ENCODE assay signal across 8 mouse cellular contexts in genomic region chr11:115603476-115604303, GRCm38 (mm10). TPM values are rescaled to one million over a fixed set of nuclear protein-coding genes. Genes with fewer than 3 reads are reported as not detected.
DNase-seq lines count a peak whose midpoint lies in the region; ATAC-seq and TF ChIP-seq lines count a peak whose summit lies in the region.

Gene Mrps7 (plus strand): TSS chr11:115603925.
Gene Gga3 (minus strand): TSS chr11:115604051.

- peak; percentile 97 for ATAC-seq in forebrain, embryonic 16.5 days
- ATAC-seq in lung, embryonic 14.5 days (ENCODE audit: insufficient read depth) = peak; percentile 97

- intact Hi-C loops in heart, postnatal 36 days (cut with DNase I) = loop anchor here (5.0 kb wide), 1 partner anchor 116 kb away; no protein-coding TSS in a partner anchor

- H3K4me1 ChIP-seq in ES-E14 (ENCODE audit: control insufficient read depth in 2 of 2, insufficient read depth in 2 of 2, low read length in 2 of 2, poor library complexity in 1 of 2) = peaks cover 2 to 4% of the 10 kb centered on the region in 2 experiments; a peak in 1 of 4 replicates
- H3K4me1 ChIP-seq in forebrain, embryonic 16.5 days (replicated peaks; ENCODE audit: control insufficient read depth, insufficient read depth, low read length) = peaks cover 21% of the 10 kb centered on the region
- peaks cover 13% of the 10 kb centered on the region for H3K4me1 ChIP-seq in lung, embryonic 14.5 days (ENCODE audit: insufficient read depth)
- H3K4me1 ChIP-seq in olfactory bulb, adult 2 months (ENCODE audit: control insufficient read depth, insufficient read depth, low read length) = peaks cover 33% of the 10 kb centered on the region
- H3K4me1 ChIP-seq in thymus, adult 2 months (replicated peaks; ENCODE audit: control insufficient read depth, insufficient read depth, low read length) = peaks cover 21% of the 10 kb centered on the region

- peaks cover 37% of the 10 kb centered on the region for H3K36me3 ChIP-seq in ES-E14 (ENCODE audit: control insufficient read depth, insufficient read depth, low read length, poor library complexity, severe bottlenecking)
- peaks cover 17% of the 10 kb centered on the region for H3K36me3 ChIP-seq in forebrain, embryonic 16.5 days (ENCODE audit: control insufficient read depth, insufficient read depth)
- peaks cover 48% of the 10 kb centered on the region for H3K36me3 ChIP-seq in lung, embryonic 14.5 days (ENCODE audit: insufficient read depth)
- H3K36me3 ChIP-seq in thymus, adult 2 months (ENCODE audit: control insufficient read depth, insufficient read depth, low read length) = peaks cover 17% of the 10 kb centered on the region

- peak; percentile 76 for DNase-seq in ES-E14 (ENCODE audit: low read depth, low spot score)
- DNase-seq in cerebellum, adult 11-12 months = peak; percentile 89
- DNase-seq in heart, postnatal 36 days = peak; percentile 95
- DNase-seq in layer of hippocampus, adult 2 months (ENCODE audit: low spot score in 2 of 2) = peak; percentile 84 to 90
- peak; percentile 93 for DNase-seq in lung, embryonic 14.5 days
- peak; percentile 91 for DNase-seq in thymus, adult 2 months

- WGBS in forebrain, embryonic 16.5 days = under 1% methylated on average over 73 of the region's 93 CpGs
- 0% methylated on average over 83 of the region's 93 CpGs for WGBS in lung, embryonic 14.5 days
- under 1% methylated on average over 90 of the region's 93 CpGs for WGBS in olfactory bulb, adult 2 months
- WGBS in thymus, adult 2 months = under 1% methylated on average over 92 of the region's 93 CpGs

- peak; percentile 63 for TF ChIP-seq POLR2A in olfactory bulb, adult 2 months (IDR thresholded peaks at IDR 0.05; ENCODE audit: insufficient read depth, low read depth, low read length)
- TF ChIP-seq POLR2A in thymus, adult 2 months (IDR thresholded peaks at IDR 0.05; ENCODE audit: control insufficient read depth, extremely low read depth, insufficient read depth, low read length, poor library complexity) = peak; percentile 64; the same call in 1 of the 2 replicates

- no peaks in the 10 kb centered on the region for H3K27me3 ChIP-seq in forebrain, embryonic 16.5 days (replicated peaks; ENCODE audit: control insufficient read depth, insufficient read depth, low read length)
- no peaks in the 10 kb centered on the region for H3K27me3 ChIP-seq in lung, embryonic 14.5 days (ENCODE audit: insufficient read depth, low read length)
- no peaks in the 10 kb centered on the region for H3K27me3 ChIP-seq in thymus, adult 2 months (ENCODE audit: control insufficient read depth, insufficient read depth, low read length)

- peak within 1 kb of the TSS; percentile 91 for H3K4me2 ChIP-seq in forebrain, embryonic 16.5 days (ENCODE audit: low read length)
- H3K4me2 ChIP-seq in lung, embryonic 14.5 days = peak within 1 kb of the TSS; percentile 94

- peak within 1 kb of the TSS; percentile 67 to 91 for H3K4me3 ChIP-seq in ES-E14 (ENCODE audit: insufficient read depth in 1 of 2, low read depth in 1 of 2, low read length in 2 of 2, poor library complexity in 1 of 2, severe bottlenecking in 1 of 2)
- peak within 1 kb of the TSS; percentile 96 for H3K4me3 ChIP-seq in forebrain, embryonic 16.5 days (replicated peaks; ENCODE audit: low read length)
- peak within 1 kb of the TSS; percentile 99 for H3K4me3 ChIP-seq in layer of hippocampus, adult 2 months
- H3K4me3 ChIP-seq in lung, embryonic 14.5 days (ENCODE audit: low read depth, low read length) = peak within 1 kb of the TSS; percentile 98
- H3K4me3 ChIP-seq in olfactory bulb, adult 2 months (ENCODE audit: insufficient read depth, low read depth, low read length) = peak within 1 kb of the TSS; percentile 74
- H3K4me3 ChIP-seq in thymus, adult 2 months (ENCODE audit: control insufficient read depth, insufficient read depth, low read length) = peak within 1 kb of the TSS; percentile 62

- H3K27ac ChIP-seq in ES-E14 (ENCODE audit: insufficient read depth, low read depth, low read length, poor library complexity, severe bottlenecking) = peak within 1 kb of the TSS; percentile 87
- H3K27ac ChIP-seq in forebrain, embryonic 16.5 days (ENCODE audit: low read length) = peak within 1 kb of the TSS; percentile 93
- H3K27ac ChIP-seq in layer of hippocampus, adult 2 months = peak within 1 kb of the TSS; percentile 100
- H3K27ac ChIP-seq in lung, embryonic 14.5 days (ENCODE audit: low read depth) = peak within 1 kb of the TSS; percentile 85
- H3K27ac ChIP-seq in olfactory bulb, adult 2 months (ENCODE audit: insufficient read depth, low read depth, low read length) = peak within 1 kb of the TSS; percentile 98
- peak within 1 kb of the TSS; percentile 61 for H3K27ac ChIP-seq in thymus, adult 2 months (ENCODE audit: control insufficient read depth, insufficient read depth, low read length)

- H3K9me3 ChIP-seq in ES-E14 (ENCODE audit: control insufficient read depth, insufficient read depth, low read depth, low read length) = no peaks in the 10 kb centered on the region
- no peaks in the 10 kb centered on the region for H3K9me3 ChIP-seq in forebrain, embryonic 16.5 days (ENCODE audit: control insufficient read depth, low read length)
- no peaks in the 10 kb centered on the region for H3K9me3 ChIP-seq in lung, embryonic 14.5 days (ENCODE audit: low read depth, low read length)

- in situ Hi-C loops in ES-E14 (cut with MboI; ENCODE audit: low sequenced_read_pairs in 2 of 2, unreplicated experiment in 2 of 2) = no loop called here

- no peak for TF ChIP-seq CTCF in layer of hippocampus, adult 2 months (conservative IDR thresholded peaks at IDR 0.05)
- TF ChIP-seq CTCF in lung, embryonic 14.5 days (IDR thresholded peaks at IDR 0.05; ENCODE audit: low read depth) = no peak
- TF ChIP-seq CTCF in olfactory bulb, adult 2 months (IDR thresholded peaks at IDR 0.05; ENCODE audit: insufficient read depth, low read depth, low read length) = 0 out of 2 replicates have a peak, but pooled peaks have one; percentile 8
- TF ChIP-seq CTCF in thymus, adult 2 months (IDR thresholded peaks at IDR 0.05; ENCODE audit: borderline replicate concordance, control insufficient read depth, extremely low read depth, insufficient read depth, low read length, poor library complexity) = peak; percentile 4; the same call in 1 of the 2 replicates

- H3K9ac ChIP-seq in ES-E14 (ENCODE audit: insufficient read depth, low read depth, low read length, poor library complexity, severe bottlenecking) = peak within 1 kb of the TSS; percentile 98
- peak within 1 kb of the TSS; percentile 97 for H3K9ac ChIP-seq in forebrain, embryonic 16.5 days (replicated peaks; ENCODE audit: low read depth, low read length)
- H3K9ac ChIP-seq in lung, embryonic 14.5 days = peak within 1 kb of the TSS; percentile 94

TF ChIP-seq in ES-E14, 5 proteins besides CTCF, POLR2A, EP300 and RAD21:
- TF ChIP-seq MAFK (IDR thresholded peaks at IDR 0.05; ENCODE audit: insufficient read depth, low read depth, low read length) = no peak
- peak; percentile 74 for TF ChIP-seq HCFC1 (IDR thresholded peaks at IDR 0.05; ENCODE audit: borderline replicate concordance, insufficient read depth, low read length)
- peak; percentile 91 for TF ChIP-seq CHD2 (IDR thresholded peaks at IDR 0.05; ENCODE audit: low read depth, low read length)

RNA-seq across cellular contexts. Expression of gene Mrps7, which starts in this region (rescaled TPM):
- 51.6 and 74.9 TPM in 2 replicates for total RNA-seq in ES-E14 (2012; rRNA removed)
- polyA plus RNA-seq in forebrain, embryonic 16.5 days (2015; fragmentation: Nextera tagmentation; extraction: Ambion mirVana) = 68.0 and 76.5 TPM in 2 replicates
- 10 to 100 TPM; 80.1 to 85.7 TPM for total RNA-seq in heart, postnatal 36 days (2021)
- 10 to 100 TPM; 50.4 to 50.8 TPM for total RNA-seq in layer of hippocampus, adult 2 months (2021)
- polyA plus RNA-seq in lung, embryonic 14.5 days (2014; fragmentation: Nextera tagmentation; extraction: Ambion mirVana) = 93.3 and 95.6 TPM in 2 replicates
- not detected in 2 replicates for polyA plus RNA-seq in olfactory bulb, adult 2 months (2012; ENCODE audit: insufficient read depth, insufficient read length, low replicate concordance, missing spikeins)
- polyA plus RNA-seq in thymus, adult 2 months (2012; rRNA removed) = 24.5 and 25.0 TPM in 2 replicates

RNA-seq across cellular contexts. Expression of gene Gga3, which starts in this region (rescaled TPM):
- total RNA-seq in ES-E14 (2012; rRNA removed) = 31.7 and 39.7 TPM in 2 replicates
- 32.5 and 37.4 TPM in 2 replicates for polyA plus RNA-seq in forebrain, embryonic 16.5 days (2015; fragmentation: Nextera tagmentation; extraction: Ambion mirVana)
- total RNA-seq in heart, postnatal 36 days (2021) = 10 to 100 TPM; 18.0 to 21.3 TPM
- 10 to 100 TPM; 67.9 to 91.9 TPM for total RNA-seq in layer of hippocampus, adult 2 months (2021)
- 22.5 and 22.7 TPM in 2 replicates for polyA plus RNA-seq in lung, embryonic 14.5 days (2014; fragmentation: Nextera tagmentation; extraction: Ambion mirVana)
- polyA plus RNA-seq in olfactory bulb, adult 2 months (2012; ENCODE audit: insufficient read depth, insufficient read length, low replicate concordance, missing spikeins) = 79.7 TPM in 1 of 2 replicates, not detected in the other
- polyA plus RNA-seq in thymus, adult 2 months (2012; rRNA removed) = 102 and 106 TPM in 2 replicates

Comparison
In these comparisons a context has a peak if more than half of its experiments do, and no peak if none do; other contexts are left out.
1. Peak in every context shown above with its lines: DNase-seq, ATAC-seq, H3K4me3 ChIP-seq and H3K27ac ChIP-seq.
2. CTCF ChIP-seq: peak in olfactory bulb, adult 2 months (single experiment) and thymus, adult 2 months (single experiment); none in layer of hippocampus, adult 2 months (single experiment) and lung, embryonic 14.5 days (single experiment).